Mouse (Mus musculus) bone marrow, adult 2 months (tissue): ENCODE data around the gene 4430402I18Rik.

ENCODE experiments used
- CTCF ChIP-seq: fragments of 200-500 bp; IDR thresholded peaks from 2 replicates; pipeline ENCODE4 v1.5.1; 2011; ENCODE audit warnings: low read length, control low read depth; ENCODE audit not compliant: control insufficient read depth, insufficient read depth
- POLR2A ChIP-seq: fragments of 200-500 bp; IDR thresholded peaks from 2 replicates; pipeline ENCODE4 v1.6.1; 2011; ENCODE audit warnings: low read depth, mild to moderate bottlenecking, control low read depth, low read length, borderline replicate concordance; ENCODE audit not compliant: control insufficient read depth

GRCm38 (mm10) chr19:28989515-28989914 lies 21.9 kb upstream of the 4430402I18Rik start:
- TF ChIP-seq CTCF (no peak), POLR2A (no peak)
